Mouse (Mus musculus) hindbrain, embryonic 15.5 days (tissue): ENCODE results near the gene Map3k13. TPM values are rescaled to one million over a fixed set of nuclear protein-coding genes. Genes with fewer than 3 reads are reported as not detected.

ENCODE experiments used
- ATAC-seq: fragments of 200-750 bp; cut with Nextera tagmentation; 2 replicates; pipeline ENCODE4 v1.8.0; 2017; ENCODE audit warnings: low read depth, moderate number of reproducible peaks, moderate TSS enrichment; ENCODE audit not compliant: low FRiP score
- H3K27ac ChIP-seq: fragments of 300-500 bp; sonication (generic); replicated peaks from 2 replicates; pipeline ENCODE4 v1.5.1; 2015; ENCODE audit warnings: mild to moderate bottlenecking, inconsistent platforms
- H3K27me3 ChIP-seq: fragments of 300-500 bp; sonication (generic); 2 replicates; pipeline ENCODE4 v1.6.1; 2015; ENCODE audit warnings: control low read depth, inconsistent platforms
- H3K36me3 ChIP-seq: fragments of 300-500 bp; sonication (generic); 2 replicates; pipeline ENCODE4 v1.6.1; 2015; ENCODE audit warnings: control low read depth, inconsistent platforms
- H3K4me1 ChIP-seq: fragments of 300-500 bp; sonication (generic); replicated peaks from 2 replicates; pipeline ENCODE4 v1.6.1; 2015; ENCODE audit warnings: control low read depth, inconsistent platforms
- H3K4me2 ChIP-seq: fragments of 300-500 bp; sonication (generic); 2 replicates; pipeline ENCODE4 v1.6.1; 2015; ENCODE audit warnings: moderate library complexity, mild to moderate bottlenecking, inconsistent platforms
- H3K4me3 ChIP-seq: fragments of 300-500 bp; sonication (generic); 2 replicates; pipeline ENCODE4 v1.5.1; 2015; ENCODE audit warnings: mild to moderate bottlenecking, inconsistent platforms
- H3K9ac ChIP-seq: fragments of 300-500 bp; sonication (generic); 2 replicates; pipeline ENCODE4 v1.6.1; 2015; ENCODE audit warnings: inconsistent platforms
- H3K9me3 ChIP-seq: fragments of 300-500 bp; sonication (generic); 2 replicates; pipeline ENCODE4 v1.6.1; 2016; ENCODE audit warnings: control low read depth, inconsistent platforms
- WGBS: fragments of 180-500 bp; shearing (Covaris S2); methylation state at CpG from one replicate; pipeline ENCODE4 v1.1.7; 2015; 5-methylcytosine and 5-hydroxymethylcytosine counted together
- polyA plus RNA-seq: library from polyadenylated mRNA; unstranded; fragments of >200 nt; fragmentation: Nextera tagmentation; extraction: Ambion mirVana; gene quantifications from 2 replicates; pipeline ENCODE4 v1.2.1, GENCODE M21; 2015

The Map3k13 gene
- polyA plus RNA-seq, 1 experiment from 2014 or later: 6.4 TPM

GRCm38 (mm10) chr16:21834866-21835583, 40.9 kb downstream of the Map3k13 start:
- Histone ChIP-seq H3K4me2 (no peak overlapping the region), H3K9ac (no peak overlapping the region), H3K4me3 (no peak overlapping the region), H3K27me3 (no peaks in the 10 kb centered on the region), H3K4me1 (no peaks in the 10 kb centered on the region), H3K27ac (no peak overlapping the region), H3K36me3 (no peaks in the 10 kb centered on the region), H3K9me3 (no peaks in the 10 kb centered on the region)
- WGBS: 88% methylated on average over 8 of the region's 8 CpGs
- ATAC-seq: no peak

- no peak overlapping the region for H3K9ac ChIP-seq
- H3K27me3 ChIP-seq: no peaks in the 10 kb centered on the region
- H3K4me1 ChIP-seq: no peaks in the 10 kb centered on the region
- WGBS: 68% methylated on average over 7 of the region's 7 CpGs
- no peaks in the 10 kb centered on the region for H3K36me3 ChIP-seq
- no peak overlapping the region for H3K4me2 ChIP-seq
- no peaks in the 10 kb centered on the region for H3K9me3 ChIP-seq
- no peak overlapping the region for H3K4me3 ChIP-seq
- ATAC-seq: no peak
- no peak overlapping the region for H3K27ac ChIP-seq
Observed at GRCm38 (mm10) chr16:21835584-21835931, 41.4 kb downstream of the Map3k13 start.

- Histone ChIP-seq H3K27me3 (no peaks in the 10 kb centered on the region), H3K4me3 (no peak overlapping the region), H3K4me2 (no peak overlapping the region), H3K9me3 (no peaks in the 10 kb centered on the region), H3K9ac (no peak overlapping the region), H3K27ac (no peak overlapping the region), H3K36me3 (no peaks in the 10 kb centered on the region), H3K4me1 (no peaks in the 10 kb centered on the region)
- WGBS: 46% methylated on average over 7 of the region's 7 CpGs
- ATAC-seq: peak; percentile 84
Observed at GRCm38 (mm10) chr16:21836311-21837072, 42.3 kb downstream of the Map3k13 start.

GRCm38 (mm10) chr16:21837694-21838093, 43.5 kb downstream of the Map3k13 start:
- no peak for ATAC-seq
- Histone ChIP-seq H3K27me3 (no peaks in the 10 kb centered on the region), H3K27ac (no peak overlapping the region), H3K4me1 (no peaks in the 10 kb centered on the region), H3K4me3 (no peak overlapping the region), H3K9ac (no peak overlapping the region), H3K9me3 (no peaks in the 10 kb centered on the region), H3K36me3 (no peaks in the 10 kb centered on the region), H3K4me2 (no peak overlapping the region)
- WGBS: 84% methylated on average over 6 of the region's 6 CpGs

- Histone ChIP-seq H3K4me2 (peak overlapping the region; percentile 62), H3K9me3 (no peaks in the 10 kb centered on the region), H3K27me3 (no peaks in the 10 kb centered on the region), H3K27ac (peak overlapping the region; percentile 83), H3K36me3 (no peaks in the 10 kb centered on the region), H3K9ac (peak overlapping the region; percentile 52), H3K4me1 (peaks cover 19% of the 10 kb centered on the region), H3K4me3 (peak overlapping the region; percentile 43)
- peak; percentile 100 for ATAC-seq
- 1% methylated on average over 16 of the region's 16 CpGs for WGBS
Observed at GRCm38 (mm10) chr16:21845800-21846671, 51.9 kb downstream of the Map3k13 start.

- H3K4me3 ChIP-seq: no peak overlapping the region
- no peaks in the 10 kb centered on the region for H3K36me3 ChIP-seq
- no peak for ATAC-seq
- H3K4me1 ChIP-seq: peaks cover 31% of the 10 kb centered on the region
- H3K27me3 ChIP-seq: no peaks in the 10 kb centered on the region
- no peaks in the 10 kb centered on the region for H3K9me3 ChIP-seq
- 42% methylated on average over 3 of the region's 3 CpGs for WGBS
- H3K4me2 ChIP-seq: no peak overlapping the region; the same call in 1 of the 2 replicates
- no peak overlapping the region for H3K27ac ChIP-seq
- H3K9ac ChIP-seq: no peak overlapping the region
Observed at GRCm38 (mm10) chr16:21848444-21848843, 54.3 kb downstream of the Map3k13 start.

GRCm38 (mm10) chr16:21848847-21849246, 54.7 kb downstream of the Map3k13 start:
- WGBS: 89% methylated on average over 4 of the region's 4 CpGs
- H3K4me3 ChIP-seq: no peak overlapping the region
- no peak overlapping the region for H3K27ac ChIP-seq
- H3K27me3 ChIP-seq: no peaks in the 10 kb centered on the region
- H3K36me3 ChIP-seq: no peaks in the 10 kb centered on the region
- ATAC-seq: no peak
- no peak overlapping the region for H3K4me2 ChIP-seq
- peaks cover 35% of the 10 kb centered on the region for H3K4me1 ChIP-seq
- no peaks in the 10 kb centered on the region for H3K9me3 ChIP-seq
- no peak overlapping the region for H3K9ac ChIP-seq

- Histone ChIP-seq H3K36me3 (no peaks in the 10 kb centered on the region), H3K9me3 (no peaks in the 10 kb centered on the region), H3K27me3 (no peaks in the 10 kb centered on the region), H3K9ac (no peak overlapping the region), H3K4me3 (no peak overlapping the region), H3K4me2 (no peak overlapping the region), H3K27ac (peak overlapping the region; percentile 69; the same call in 1 of the 2 replicates), H3K4me1 (peaks cover 33% of the 10 kb centered on the region)
- ATAC-seq: no peak
- 75% methylated on average over 7 of the region's 7 CpGs for WGBS
Observed at GRCm38 (mm10) chr16:21852374-21852773, 58.2 kb downstream of the Map3k13 start.

- ATAC-seq: peak; percentile 69
- Histone ChIP-seq H3K4me3 (no peak overlapping the region), H3K27me3 (no peaks in the 10 kb centered on the region), H3K9me3 (no peaks in the 10 kb centered on the region), H3K36me3 (no peaks in the 10 kb centered on the region), H3K4me1 (peaks cover 33% of the 10 kb centered on the region), H3K4me2 (peak overlapping the region; percentile 33), H3K9ac (no peak overlapping the region), H3K27ac (peak overlapping the region; percentile 69)
- 35% methylated on average over 7 of the region's 7 CpGs for whole genome bisulfite sequencing
Observed at GRCm38 (mm10) chr16:21853446-21853941, 59.3 kb downstream of the Map3k13 start.

- Histone ChIP-seq H3K27ac (peak overlapping the region; percentile 69), H3K36me3 (no peaks in the 10 kb centered on the region), H3K9me3 (no peaks in the 10 kb centered on the region), H3K9ac (no peak overlapping the region), H3K4me2 (no peak overlapping the region), H3K27me3 (no peaks in the 10 kb centered on the region), H3K4me3 (no peak overlapping the region), H3K4me1 (peaks cover 34% of the 10 kb centered on the region)
- ATAC-seq: no peak
- WGBS: 72% methylated on average over 5 of the region's 5 CpGs
Observed at GRCm38 (mm10) chr16:21854589-21855284, 60.6 kb downstream of the Map3k13 start.

GRCm38 (mm10) chr16:21856134-21856533, 62.0 kb downstream of the Map3k13 start:
- Histone ChIP-seq H3K4me1 (peaks cover 30% of the 10 kb centered on the region), H3K36me3 (no peaks in the 10 kb centered on the region), H3K27ac (no peak overlapping the region), H3K27me3 (no peaks in the 10 kb centered on the region), H3K9me3 (no peaks in the 10 kb centered on the region), H3K9ac (no peak overlapping the region), H3K4me3 (no peak overlapping the region), H3K4me2 (no peak overlapping the region)
- WGBS: 76% methylated on average over 5 of the region's 5 CpGs
- ATAC-seq: no peak
